Mouse (Mus musculus): ENCODE measurements around the gene Gm11037. TPM values are rescaled to one million over a fixed set of nuclear protein-coding genes. Genes with fewer than 3 reads are reported as not detected.
"Not testable (repeated sequence)": the region's sequence is repeated elsewhere in the genome, so short reads cannot be mapped to it uniquely, and the experiment has no call there.

The Gm11037 gene
- polyA plus RNA-seq, 1 experiment: not detected

GRCm38 (mm10) chr2:131094823-131095222 lies 38.5 kb upstream of the Gm11037 start:
- WGBS: 0% methylated on average over 1 of the region's 1 CpGs
- TF ChIP-seq POLR2A (IDR thresholded peaks at IDR 0.05; ENCODE audit: low read depth, low read length) (no peak), CTCF (conservative IDR thresholded peaks at IDR 0.05; ENCODE audit: insufficient read depth, insufficient read length, low read depth, low read length) (peak; percentile 85)
- H3K4me3 ChIP-seq (ENCODE audit: insufficient read depth, low read depth, low read length): no peak overlapping the region
- peak; percentile 84 for DNase-seq
- no peak overlapping the region for H3K27ac ChIP-seq (ENCODE audit: insufficient read depth, low read depth, low read length)
- H3K4me1 ChIP-seq (ENCODE audit: control insufficient read depth, insufficient read depth, low read length): peaks cover 4% of the 10 kb centered on the region; the same call in 1 of the 2 replicates
- H3K27me3 ChIP-seq (replicated peaks; ENCODE audit: control insufficient read depth, insufficient read depth, low read length): no peaks in the 10 kb centered on the region
- no peaks in the 10 kb centered on the region for H3K36me3 ChIP-seq (ENCODE audit: control insufficient read depth, insufficient read depth, low read length)

- Histone ChIP-seq H3K4me3 (ENCODE audit: insufficient read depth, low read depth, low read length) (no peak overlapping the region), H3K27me3 (replicated peaks; ENCODE audit: control insufficient read depth, insufficient read depth, low read length) (no peaks in the 10 kb centered on the region), H3K27ac (ENCODE audit: insufficient read depth, low read depth, low read length) (peak overlapping the region; percentile 80; the same call in 1 of the 2 replicates), H3K4me1 (ENCODE audit: control insufficient read depth, insufficient read depth, low read length) (peaks cover 4% of the 10 kb centered on the region; the same call in 1 of the 2 replicates), H3K36me3 (ENCODE audit: control insufficient read depth, insufficient read depth, low read length) (no peaks in the 10 kb centered on the region)
- DNase-seq: peak; percentile 81
- no peak for TF ChIP-seq POLR2A (IDR thresholded peaks at IDR 0.05; ENCODE audit: low read depth, low read length)
- no peak for TF ChIP-seq CTCF (conservative IDR thresholded peaks at IDR 0.05; ENCODE audit: insufficient read depth, insufficient read length, low read depth, low read length)
- WGBS: 27% methylated on average over 9 of the region's 9 CpGs
Observed at GRCm38 (mm10) chr2:131096101-131096795, 37.0 kb upstream of the Gm11037 start.

GRCm38 (mm10) chr2:131097087-131097486 lies 36.2 kb upstream of the Gm11037 start:
- no peak for DNase-seq
- no peaks in the 10 kb centered on the region for H3K27me3 ChIP-seq (replicated peaks; ENCODE audit: control insufficient read depth, insufficient read depth, low read length)
- H3K27ac ChIP-seq (ENCODE audit: insufficient read depth, low read depth, low read length): peak overlapping the region; percentile 76; the same call in 1 of the 2 replicates
- TF ChIP-seq POLR2A (IDR thresholded peaks at IDR 0.05; ENCODE audit: low read depth, low read length): no peak
- TF ChIP-seq CTCF (conservative IDR thresholded peaks at IDR 0.05; ENCODE audit: insufficient read depth, insufficient read length, low read depth, low read length): no peak
- no peaks in the 10 kb centered on the region for H3K36me3 ChIP-seq (ENCODE audit: control insufficient read depth, insufficient read depth, low read length)
- WGBS: 77% methylated on average over 4 of the region's 4 CpGs
- no peak overlapping the region for H3K4me3 ChIP-seq (ENCODE audit: insufficient read depth, low read depth, low read length)
- H3K4me1 ChIP-seq (ENCODE audit: control insufficient read depth, insufficient read depth, low read length): peaks cover 4% of the 10 kb centered on the region; the same call in 1 of the 2 replicates

- no peaks in the 10 kb centered on the region for H3K36me3 ChIP-seq (ENCODE audit: control insufficient read depth, insufficient read depth, low read length)
- 50% methylated on average over 3 of the region's 3 CpGs for WGBS
- no peak for DNase-seq
- no peak overlapping the region for H3K4me3 ChIP-seq (ENCODE audit: insufficient read depth, low read depth, low read length)
- H3K27ac ChIP-seq (ENCODE audit: insufficient read depth, low read depth, low read length): no peak overlapping the region
- H3K4me1 ChIP-seq (ENCODE audit: control insufficient read depth, insufficient read depth, low read length): peaks cover 4% of the 10 kb centered on the region; the same call in 1 of the 2 replicates
- H3K27me3 ChIP-seq (replicated peaks; ENCODE audit: control insufficient read depth, insufficient read depth, low read length): no peaks in the 10 kb centered on the region
- TF ChIP-seq POLR2A (IDR thresholded peaks at IDR 0.05; ENCODE audit: low read depth, low read length) (no peak), CTCF (conservative IDR thresholded peaks at IDR 0.05; ENCODE audit: insufficient read depth, insufficient read length, low read depth, low read length) (no peak)
Observed at GRCm38 (mm10) chr2:131101530-131101929, 31.8 kb upstream of the Gm11037 start.

GRCm38 (mm10) chr2:131104021-131104420 lies 29.3 kb upstream of the Gm11037 start:
- DNase-seq: no peak
- WGBS: 91% methylated on average over 4 of the region's 4 CpGs
- no peaks in the 10 kb centered on the region for H3K4me1 ChIP-seq (ENCODE audit: control insufficient read depth, insufficient read depth, low read length)
- H3K4me3 ChIP-seq (ENCODE audit: insufficient read depth, low read depth, low read length): no peak overlapping the region
- no peaks in the 10 kb centered on the region for H3K36me3 ChIP-seq (ENCODE audit: control insufficient read depth, insufficient read depth, low read length)
- no peak overlapping the region for H3K27ac ChIP-seq (ENCODE audit: insufficient read depth, low read depth, low read length)
- no peak for TF ChIP-seq CTCF (conservative IDR thresholded peaks at IDR 0.05; ENCODE audit: insufficient read depth, insufficient read length, low read depth, low read length)
- TF ChIP-seq POLR2A (IDR thresholded peaks at IDR 0.05; ENCODE audit: low read depth, low read length): no peak
- no peaks in the 10 kb centered on the region for H3K27me3 ChIP-seq (replicated peaks; ENCODE audit: control insufficient read depth, insufficient read depth, low read length)

- H3K4me3 ChIP-seq (ENCODE audit: insufficient read depth, low read depth, low read length); H3K27me3 ChIP-seq (replicated peaks; ENCODE audit: control insufficient read depth, insufficient read depth, low read length); DNase-seq; H3K36me3 ChIP-seq (ENCODE audit: control insufficient read depth, insufficient read depth, low read length); H3K4me1 ChIP-seq (ENCODE audit: control insufficient read depth, insufficient read depth, low read length); H3K27ac ChIP-seq (ENCODE audit: insufficient read depth, low read depth, low read length): not testable (repeated sequence)
- WGBS: 70% methylated on average over 4 of the region's 4 CpGs
Observed at GRCm38 (mm10) chr2:131105061-131105460, 28.2 kb upstream of the Gm11037 start.

- TF ChIP-seq POLR2A (IDR thresholded peaks at IDR 0.05; ENCODE audit: low read depth, low read length): no peak
- WGBS: 89% methylated on average over 5 of the region's 5 CpGs
- H3K27ac ChIP-seq (ENCODE audit: insufficient read depth, low read depth, low read length): no peak overlapping the region
- no peak overlapping the region for H3K4me3 ChIP-seq (ENCODE audit: insufficient read depth, low read depth, low read length)
- no peaks in the 10 kb centered on the region for H3K36me3 ChIP-seq (ENCODE audit: control insufficient read depth, insufficient read depth, low read length)
- no peaks in the 10 kb centered on the region for H3K27me3 ChIP-seq (replicated peaks; ENCODE audit: control insufficient read depth, insufficient read depth, low read length)
- DNase-seq: no peak
- H3K4me1 ChIP-seq (ENCODE audit: control insufficient read depth, insufficient read depth, low read length): no peaks in the 10 kb centered on the region
Observed at GRCm38 (mm10) chr2:131105989-131106388, 27.3 kb upstream of the Gm11037 start.

All from kidney, adult 2 months (tissue).